Mouse (Mus musculus) ovary, postnatal 10 days (tissue): ENCODE measurements around the gene Ifitm7.
"Not testable (repeated sequence)": the region's sequence is repeated elsewhere in the genome, so short reads cannot be mapped to it uniquely, and the experiment has no call there.

Source experiments
- DNase-seq: peaks from one replicate; pipeline ENCODE4 v3.0.0; 2022; ENCODE audit warnings: low spot score

Ifitm7 gene

DNA sequence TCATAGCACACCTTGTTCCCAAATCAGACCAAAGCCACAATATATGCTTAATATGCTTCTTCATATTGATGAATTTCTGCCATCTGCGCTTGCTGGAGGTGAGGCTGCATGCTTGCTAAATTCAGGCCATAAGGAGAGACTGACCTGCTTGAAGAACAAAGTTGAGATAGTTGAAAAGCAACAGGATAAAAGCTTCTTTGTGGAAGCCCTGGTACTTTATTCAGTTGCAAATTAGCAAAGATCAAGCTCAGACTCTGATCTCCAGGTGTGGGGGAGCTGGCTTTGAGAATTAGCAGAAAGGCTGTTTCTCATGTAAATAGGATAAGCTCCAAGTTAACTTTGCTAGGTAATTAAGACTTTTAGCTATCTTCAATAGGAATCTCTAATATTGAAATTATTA is 9.7 kb downstream of the Ifitm7 start:
- not testable (repeated sequence) for DNase-seq

DNA sequence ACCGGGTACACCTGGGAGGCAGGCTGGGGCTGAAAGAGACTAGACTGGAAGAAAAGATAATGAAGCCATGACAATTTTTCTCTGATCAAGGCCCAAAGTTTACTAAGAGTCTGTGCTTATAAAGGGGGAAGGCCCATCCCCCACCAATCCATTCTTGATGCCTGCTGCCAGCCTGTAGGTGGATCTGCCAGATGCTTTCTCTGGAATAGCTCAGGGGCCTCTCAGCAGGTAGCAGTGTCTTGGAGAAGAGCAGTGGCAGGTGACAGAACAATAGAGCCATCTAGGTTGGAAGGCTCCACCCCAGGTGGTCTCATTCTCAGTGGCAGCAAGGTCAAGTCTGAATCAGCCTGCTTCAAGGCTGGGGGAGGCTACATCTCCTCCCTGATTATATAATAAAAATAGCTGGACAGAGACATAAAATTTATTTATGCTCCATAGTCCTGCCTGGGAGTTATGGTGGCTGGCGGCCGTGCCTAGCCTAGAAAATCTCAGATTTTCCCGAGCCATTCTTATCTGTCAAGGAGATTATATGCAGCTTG is 10.3 kb downstream of the Ifitm7 start:
- not testable (repeated sequence) for DNase-seq

DNA sequence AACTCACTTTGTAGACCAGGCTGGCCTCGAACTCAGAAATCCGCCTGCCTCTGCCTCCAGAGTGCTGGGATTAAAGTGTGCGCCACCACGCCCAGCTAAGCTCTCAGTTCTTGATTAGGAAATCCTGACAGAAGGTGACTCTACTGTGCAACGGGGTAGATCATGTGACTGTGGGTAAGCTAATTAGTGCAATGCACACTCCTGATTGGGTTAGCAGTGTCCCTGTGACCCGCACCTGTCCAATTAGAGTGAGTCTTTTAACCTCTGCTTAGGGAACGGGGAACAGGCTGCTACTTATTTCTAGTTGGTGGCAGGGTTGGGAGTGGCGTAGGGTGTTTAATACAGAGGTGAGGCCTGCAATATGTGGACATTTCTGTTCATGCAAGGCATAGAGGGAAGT is 14.6 kb downstream of the Ifitm7 start:
- DNase-seq: no peak

DNA sequence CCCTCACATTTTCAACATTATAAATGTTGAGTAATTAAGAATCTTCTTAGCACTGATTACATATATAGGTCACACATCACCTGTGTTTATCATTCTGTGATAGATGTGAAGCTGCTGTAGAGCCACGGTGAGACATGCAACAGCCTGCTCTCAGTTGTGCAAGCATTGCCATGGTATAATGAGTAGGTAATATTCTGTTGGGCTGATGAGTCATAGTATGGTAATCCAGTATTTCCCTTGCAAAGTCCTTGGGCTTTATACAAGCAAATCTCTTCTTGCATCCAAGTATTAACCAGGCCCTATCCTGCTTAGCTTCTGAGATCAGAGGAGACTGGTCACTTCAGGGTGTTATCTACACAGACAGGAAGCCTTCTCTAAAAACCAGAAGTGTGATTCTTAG is 17.6 kb downstream of the Ifitm7 start:
- DNase-seq: no peak

DNA sequence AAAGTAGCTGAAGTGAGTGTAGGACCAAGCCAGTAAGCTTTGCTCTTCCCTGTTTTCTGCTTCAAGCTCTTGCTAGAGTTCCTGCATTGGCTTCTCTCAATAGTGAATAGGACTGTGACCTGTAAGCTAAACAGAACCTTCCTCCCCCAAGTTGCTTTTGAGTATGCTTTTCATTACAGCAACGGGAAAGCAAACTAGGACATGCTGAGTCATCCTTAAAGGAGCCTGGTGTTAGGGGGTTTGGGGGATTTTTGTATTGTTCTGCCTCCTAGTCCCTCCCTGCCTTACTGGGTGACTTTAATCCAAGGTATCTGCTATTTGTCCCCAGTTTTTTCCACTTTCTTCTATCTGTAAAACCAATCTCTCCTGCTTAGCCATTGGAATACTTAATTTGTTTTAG is 24.6 kb downstream of the Ifitm7 start:
- no peak for DNase-seq

DNA sequence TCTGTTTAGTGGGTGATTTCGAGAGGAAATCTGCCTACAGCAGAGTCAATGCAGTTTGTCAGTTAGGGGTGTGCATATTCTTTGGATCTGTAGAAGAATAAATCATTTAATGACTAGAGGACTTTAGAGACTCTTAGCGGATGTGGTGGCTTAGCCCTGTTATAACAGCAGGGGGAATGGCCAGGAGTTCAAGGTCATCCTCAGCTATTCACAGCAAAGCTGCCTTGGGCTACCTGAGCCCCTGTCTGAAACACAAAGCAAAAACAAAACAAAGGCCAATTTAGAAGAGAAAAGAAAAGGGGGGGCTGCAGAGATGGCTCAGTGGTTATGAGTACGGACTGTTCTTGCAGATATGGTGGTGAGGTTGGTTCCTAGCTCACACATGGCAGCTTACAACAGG is 35.4 kb downstream of the Ifitm7 start:
- DNase-seq: no peak

DNA sequence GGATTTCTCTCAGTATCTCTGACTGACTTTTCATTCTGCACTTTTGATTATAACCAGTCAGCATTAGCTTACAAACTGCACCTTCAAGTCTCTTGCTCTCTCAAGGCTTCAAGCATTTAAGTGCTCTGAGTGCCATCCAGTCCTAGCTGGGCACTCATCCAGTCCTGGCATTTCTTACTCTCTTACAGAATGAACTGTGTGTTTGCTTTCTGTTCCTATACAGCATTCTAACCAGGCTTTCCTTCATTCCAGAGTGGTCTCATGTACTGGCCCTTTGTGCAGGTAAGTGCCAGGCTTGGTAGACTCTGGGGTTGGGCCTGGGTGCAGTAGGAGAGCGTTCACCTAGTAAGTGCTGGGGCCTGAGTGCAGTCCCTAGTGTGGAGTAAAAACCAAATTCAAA is 40.4 kb downstream of the Ifitm7 start:
- DNase-seq: no peak

DNA sequence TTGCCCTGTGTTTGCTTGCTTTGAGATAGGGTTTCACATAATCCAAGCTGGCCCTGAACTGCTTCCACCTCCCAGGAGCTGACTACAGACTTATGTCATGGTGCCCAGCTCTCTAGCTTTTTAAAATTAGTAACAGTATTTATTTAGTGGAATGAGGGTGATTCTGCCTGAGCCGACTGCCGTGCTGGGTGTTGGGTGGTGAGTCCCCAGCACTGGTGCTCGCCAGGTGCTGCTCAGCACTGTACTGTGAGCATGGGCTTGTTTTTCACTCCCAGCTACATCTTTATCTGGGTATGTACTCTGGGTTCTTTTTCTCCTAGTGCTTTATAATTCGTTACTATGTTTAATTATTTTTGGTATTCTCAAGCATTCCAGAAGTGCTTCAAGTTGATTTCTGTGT is 41.5 kb downstream of the Ifitm7 start:
- DNase-seq: no peak

DNA sequence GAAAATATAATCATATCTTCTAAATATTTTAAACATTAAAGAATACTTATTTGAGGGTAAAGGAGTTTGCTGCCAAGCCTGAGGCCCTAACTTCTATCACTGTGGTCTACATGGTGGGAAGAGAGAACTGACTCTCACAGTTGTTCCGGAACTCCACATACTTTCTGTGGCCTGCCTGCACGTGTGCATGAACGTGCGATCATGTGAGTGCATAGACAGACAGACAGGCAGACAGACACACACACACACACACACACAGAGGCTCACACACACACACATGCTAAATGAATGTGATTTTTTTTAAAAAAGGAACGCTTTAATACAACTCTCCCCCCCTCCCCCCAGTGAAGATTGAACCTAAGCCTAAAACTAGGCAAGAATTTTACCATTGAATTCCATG is 41.9 kb downstream of the Ifitm7 start:
- no peak for DNase-seq

DNA sequence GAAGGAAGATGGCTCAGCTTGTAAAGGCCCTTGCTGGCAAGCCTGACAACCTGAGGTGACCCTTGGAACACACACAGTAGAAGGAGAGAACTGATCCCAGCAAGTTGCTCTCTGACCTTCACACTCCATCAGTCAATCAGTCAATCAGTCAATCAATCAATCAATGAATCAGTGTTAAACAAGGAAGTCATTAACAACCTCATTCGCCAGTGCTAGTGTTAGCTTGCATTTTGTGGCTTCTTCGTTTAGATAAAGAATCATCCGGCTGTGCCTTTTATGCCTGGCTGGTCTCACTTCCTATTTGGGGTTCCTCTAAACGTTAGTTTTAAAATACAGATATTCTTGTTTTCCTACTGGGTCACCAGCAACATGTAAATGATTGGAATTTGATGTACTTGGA is 42.5 kb downstream of the Ifitm7 start:
- DNase-seq: no peak

DNA sequence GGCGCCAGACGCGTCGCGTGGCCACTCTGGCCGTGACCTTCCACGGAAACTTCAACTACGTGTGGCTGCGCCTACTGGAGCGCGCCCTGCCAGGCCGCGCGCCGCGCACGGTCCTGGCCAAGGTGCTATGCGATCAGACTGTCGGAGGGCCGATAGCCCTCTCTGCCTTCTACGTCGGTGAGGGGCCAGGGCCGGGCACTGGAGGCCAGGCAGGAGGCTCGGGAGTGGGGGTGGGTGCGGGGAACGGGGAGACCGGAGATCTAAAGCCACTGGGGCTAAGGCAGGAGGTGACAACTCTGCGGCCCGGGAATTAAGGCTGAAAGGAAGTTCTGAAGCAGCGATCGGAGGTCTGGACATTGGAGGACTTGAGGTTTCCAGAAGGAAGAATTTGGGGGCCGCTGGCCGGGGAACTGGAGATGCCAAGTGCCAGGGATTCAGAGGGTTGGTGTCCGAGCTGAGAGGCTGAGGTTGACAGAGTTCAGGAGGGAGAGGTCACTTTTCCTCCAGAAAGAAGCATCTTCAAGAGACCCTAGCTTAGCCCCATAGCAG is 45.8 kb downstream of the Ifitm7 start:
- peak; percentile 9 for DNase-seq

DNA sequence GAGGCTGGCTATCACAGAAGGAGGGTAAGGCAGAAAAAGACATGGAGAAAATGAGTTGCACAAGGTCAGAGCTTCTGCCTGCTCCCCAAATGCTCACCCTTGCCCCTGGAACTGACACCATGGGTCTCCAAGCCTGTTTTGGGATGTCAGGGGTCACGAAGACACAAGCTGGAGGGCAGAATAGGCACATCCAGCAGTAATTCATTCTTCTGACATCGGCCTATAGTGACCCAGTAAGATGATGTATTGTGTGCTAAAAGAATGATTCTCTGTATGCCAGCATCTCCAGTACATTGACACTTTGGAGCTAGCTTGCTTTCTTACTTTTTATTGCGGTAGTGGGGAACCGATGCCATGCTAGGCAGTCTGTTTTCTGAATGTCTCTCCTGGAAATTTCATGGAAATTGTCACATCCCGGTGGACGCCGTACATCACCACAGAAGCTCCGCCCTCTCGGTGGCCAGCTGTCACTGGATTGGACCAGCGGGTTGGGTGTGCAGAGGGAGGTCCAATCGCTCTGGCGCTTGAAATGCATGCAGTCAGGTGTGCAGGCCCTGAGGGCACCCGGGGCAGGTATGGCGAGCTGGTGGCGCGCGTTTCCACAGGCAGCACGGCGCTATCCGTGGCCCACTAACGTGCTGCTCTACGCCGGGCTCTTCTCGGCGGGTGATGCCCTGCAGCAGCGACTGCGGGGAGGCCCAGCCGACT is 46.4 kb downstream of the Ifitm7 start:
- peak; percentile 3 for DNase-seq
